Mouse (Mus musculus): ENCODE results near the gene Syne2.

GRCm38 (mm10) chr12:76102621-76103020 lies 284.7 kb downstream of the Syne2 start:
- no peak for TF ChIP-seq CTCF (IDR thresholded peaks at IDR 0.05; ENCODE audit: low read depth)
- TF ChIP-seq EP300 (optimal IDR thresholded peaks at IDR 0.05): no peak
